Mouse (Mus musculus) brain, embryonic 14.5 days (tissue): Measurements from ENCODE around the gene Exosc2.

ENCODE experiments used
- CTCF ChIP-seq: fragments of 200-500 bp; IDR thresholded peaks from 2 replicates; pipeline ENCODE4 v1.5.1; 2012; ENCODE audit warnings: inconsistent platforms, mild to moderate bottlenecking, moderate library complexity, borderline replicate concordance; ENCODE audit not compliant: insufficient read depth, insufficient read length; ENCODE audit errors: extremely low read depth
- POLR2A ChIP-seq: fragments of 200-500 bp; IDR thresholded peaks from 2 replicates; pipeline ENCODE4 v1.6.1; 2012; ENCODE audit warnings: mild to moderate bottlenecking, inconsistent platforms, borderline replicate concordance; ENCODE audit not compliant: poor library complexity, insufficient read depth, insufficient read length, severe bottlenecking; ENCODE audit errors: extremely low read depth

DNA sequence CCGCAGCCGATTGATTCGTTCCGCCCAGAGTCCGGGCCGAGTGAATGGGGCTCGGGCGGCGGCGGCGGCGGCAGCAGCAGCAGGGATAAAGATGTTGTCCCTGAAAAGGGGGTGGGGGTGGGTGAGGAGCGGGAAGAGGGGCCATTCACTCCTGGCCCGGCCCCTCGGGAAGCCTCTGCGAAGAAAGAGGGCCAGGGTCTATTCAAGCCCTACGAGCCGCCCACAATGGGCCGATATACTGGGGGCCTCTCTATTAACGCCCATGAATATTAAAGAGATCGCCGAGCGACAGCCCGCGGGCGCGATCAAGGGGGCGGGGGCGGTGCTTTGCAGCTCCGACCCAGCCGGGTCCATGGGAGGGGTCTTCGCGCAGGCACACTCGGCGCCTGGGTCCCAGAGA lies 33.8 kb upstream of the Exosc2 start:
- TF ChIP-seq POLR2A: no peak
- TF ChIP-seq CTCF: no peak
